Mouse (Mus musculus): ENCODE measurements around the gene Selenbp1. TPM values are rescaled to one million over a fixed set of nuclear protein-coding genes. Genes with fewer than 3 reads are reported as not detected.

The Selenbp1 gene
- polyA plus RNA-seq, 1 experiment from 2014 or later, result 9.9 TPM

- 51% methylated on average over 9 of the region's 9 CpGs for WGBS
- DNase-seq (ENCODE audit: low spot score) (no peak), ATAC-seq (ENCODE audit: low FRiP score) (no peak)
- Histone ChIP-seq H3K4me1 (replicated peaks; ENCODE audit: control insufficient read depth, insufficient read depth, low read length) (0 out of 2 replicates have a peak, but pooled peaks cover 8% of the 10 kb centered on the region), H3K27ac (no peak overlapping the region), H3K9ac (no peak overlapping the region), H3K36me3 (replicated peaks; ENCODE audit: control insufficient read depth, insufficient read depth) (peaks cover 70% of the 10 kb centered on the region), H3K4me2 (replicated peaks) (no peak overlapping the region), H3K4me3 (replicated peaks; ENCODE audit: low read length) (no peak overlapping the region), H3K9me3 (ENCODE audit: control insufficient read depth, low read length) (no peaks in the 10 kb centered on the region), H3K27me3 (ENCODE audit: control insufficient read depth, insufficient read depth, low read length) (no peaks in the 10 kb centered on the region)
Measured at GRCm38 (mm10) chr3:94989159-94989761, 56.4 kb downstream of the Selenbp1 start.

Other genes with a start within 250 kb of the Selenbp1 start
- 0.56 TPM in 1 of 2 replicates, not detected in the other for gene Selenbp2, start 239.5 kb upstream of the Selenbp1 start, polyA plus RNA-seq (2014; fragmentation: Nextera tagmentation; extraction: Ambion mirVana)
- gene Cgn, start 146.6 kb upstream of the Selenbp1 start, polyA plus RNA-seq (2014; fragmentation: Nextera tagmentation; extraction: Ambion mirVana), result 8.8 and 9.8 TPM in 2 replicates
- 23.8 and 24.1 TPM in 2 replicates for gene Pogz, start 95.5 kb upstream of the Selenbp1 start, polyA plus RNA-seq (2014; fragmentation: Nextera tagmentation; extraction: Ambion mirVana)
- 380 and 393 TPM in 2 replicates for gene Psmb4, start 46.1 kb upstream of the Selenbp1 start, polyA plus RNA-seq (2014; fragmentation: Nextera tagmentation; extraction: Ambion mirVana)
- 7.4 and 8.9 TPM in 2 replicates for gene Rfx5, start 21.0 kb downstream of the Selenbp1 start, polyA plus RNA-seq (2014; fragmentation: Nextera tagmentation; extraction: Ambion mirVana)
- gene Pi4kb, start 41.7 kb downstream of the Selenbp1 start, polyA plus RNA-seq (2014; fragmentation: Nextera tagmentation; extraction: Ambion mirVana), result 25.0 and 28.4 TPM in 2 replicates
- 19.6 and 21.2 TPM in 2 replicates for gene Zfp687, start 82.4 kb downstream of the Selenbp1 start, polyA plus RNA-seq (2014; fragmentation: Nextera tagmentation; extraction: Ambion mirVana)
- 238 and 248 TPM in 2 replicates for gene Psmd4, start 109.6 kb downstream of the Selenbp1 start, polyA plus RNA-seq (2014; fragmentation: Nextera tagmentation; extraction: Ambion mirVana)
- 9.9 and 12.7 TPM in 2 replicates for gene Pip5k1a, start 173.9 kb downstream of the Selenbp1 start, polyA plus RNA-seq (2014; fragmentation: Nextera tagmentation; extraction: Ambion mirVana)
- 148 and 150 TPM in 2 replicates for gene Vps72, start 178.0 kb downstream of the Selenbp1 start, polyA plus RNA-seq (2014; fragmentation: Nextera tagmentation; extraction: Ambion mirVana)
- gene Tmod4, start 191.4 kb downstream of the Selenbp1 start, polyA plus RNA-seq (2014; fragmentation: Nextera tagmentation; extraction: Ambion mirVana), result 0.61 and 1.7 TPM in 2 replicates
- 71.4 and 82.4 TPM in 2 replicates for gene Scnm1, start 201.0 kb downstream of the Selenbp1 start, polyA plus RNA-seq (2014; fragmentation: Nextera tagmentation; extraction: Ambion mirVana)
- 34.0 and 35.7 TPM in 2 replicates for gene Lysmd1, start 201.0 kb downstream of the Selenbp1 start, polyA plus RNA-seq (2014; fragmentation: Nextera tagmentation; extraction: Ambion mirVana)
- gene Tnfaip8l2, start 209.3 kb downstream of the Selenbp1 start, polyA plus RNA-seq (2014; fragmentation: Nextera tagmentation; extraction: Ambion mirVana), result 2.3 and 2.7 TPM in 2 replicates
- gene Sema6c, start 227.4 kb downstream of the Selenbp1 start, polyA plus RNA-seq (2014; fragmentation: Nextera tagmentation; extraction: Ambion mirVana), result 35.8 and 36.5 TPM in 2 replicates

Measured in hindbrain, embryonic 14.5 days (tissue).